Mouse (Mus musculus): ENCODE data around the gene Dse. TPM values are rescaled to one million over a fixed set of nuclear protein-coding genes. Genes with fewer than 3 reads are reported as not detected.

The Dse gene
- polyA plus RNA-seq, 1 experiment from 2014 or later, result 5.8 TPM

DNA sequence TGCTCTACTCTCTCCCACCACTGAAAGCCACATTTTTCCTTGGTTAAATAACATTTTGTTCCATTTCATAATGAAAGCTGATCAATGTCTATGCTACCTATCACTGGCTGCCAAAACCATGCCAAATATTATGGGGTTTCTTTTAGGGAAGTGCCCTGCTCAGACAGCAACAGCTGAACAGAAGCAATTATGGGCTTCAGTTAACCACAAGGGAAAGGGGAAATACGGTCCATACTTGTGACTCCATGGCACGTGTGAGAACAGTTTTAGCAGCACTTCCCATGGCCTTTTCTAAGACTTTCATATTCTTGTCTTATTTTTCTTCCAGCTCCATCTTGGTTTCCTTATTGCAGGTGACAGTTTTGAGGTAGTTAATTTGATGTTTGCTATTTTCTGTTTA is 76.2 kb downstream of the Dse start:
- no peak for TF ChIP-seq CTCF (IDR thresholded peaks at IDR 0.05; ENCODE audit: low read depth)
- ATAC-seq, result no peak
- no peak overlapping the region for H3K9ac ChIP-seq (ENCODE audit: low read depth, low read length)
- H3K4me2 ChIP-seq (replicated peaks; ENCODE audit: low read depth), result no peak overlapping the region
- 81% methylated on average over 2 of the region's 2 CpGs for WGBS
- H3K27ac ChIP-seq (ENCODE audit: low read depth, low read length), result no peak overlapping the region
- H3K4me1 ChIP-seq (replicated peaks; ENCODE audit: control insufficient read depth, insufficient read depth, low read length), result no peaks in the 10 kb centered on the region
- no peaks in the 10 kb centered on the region for H3K27me3 ChIP-seq (replicated peaks; ENCODE audit: control insufficient read depth, insufficient read depth, low read length)
- H3K9me3 ChIP-seq (ENCODE audit: control insufficient read depth), result no peaks in the 10 kb centered on the region
- H3K36me3 ChIP-seq (ENCODE audit: control insufficient read depth, insufficient read depth), result no peaks in the 10 kb centered on the region
- no peak overlapping the region for H3K4me3 ChIP-seq (ENCODE audit: low read depth, low read length)

DNA sequence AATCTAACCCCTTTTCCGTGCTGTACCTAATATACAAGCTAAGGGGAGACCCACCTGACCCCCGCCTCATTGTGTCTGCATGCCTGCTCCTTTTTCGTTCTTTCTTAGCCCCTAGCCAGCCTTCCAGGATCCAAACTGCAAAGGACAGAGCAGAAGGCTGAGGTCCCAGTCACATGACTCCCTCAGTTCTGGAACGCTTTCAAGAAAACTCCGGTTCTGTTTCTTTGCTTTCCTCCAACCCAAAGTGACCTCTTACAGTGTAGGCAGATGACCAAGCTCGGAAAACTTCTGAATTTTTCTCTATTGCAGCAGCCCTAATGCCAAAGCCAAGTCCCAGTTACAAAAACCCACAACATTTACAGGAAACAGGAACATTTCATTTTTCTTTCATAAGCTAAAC is 79.1 kb downstream of the Dse start:
- 74% methylated on average over 6 of the region's 6 CpGs for WGBS
- no peak for ATAC-seq
- H3K4me3 ChIP-seq (ENCODE audit: low read depth, low read length), result no peak overlapping the region
- H3K36me3 ChIP-seq (ENCODE audit: control insufficient read depth, insufficient read depth), result no peaks in the 10 kb centered on the region
- H3K27me3 ChIP-seq (replicated peaks; ENCODE audit: control insufficient read depth, insufficient read depth, low read length), result no peaks in the 10 kb centered on the region
- TF ChIP-seq CTCF (IDR thresholded peaks at IDR 0.05; ENCODE audit: low read depth), result no peak
- no peak overlapping the region for H3K9ac ChIP-seq (ENCODE audit: low read depth, low read length)
- no peaks in the 10 kb centered on the region for H3K9me3 ChIP-seq (ENCODE audit: control insufficient read depth)
- H3K27ac ChIP-seq (ENCODE audit: low read depth, low read length), result no peak overlapping the region
- no peaks in the 10 kb centered on the region for H3K4me1 ChIP-seq (replicated peaks; ENCODE audit: control insufficient read depth, insufficient read depth, low read length)
- peak overlapping the region; percentile 86; the same call in 1 of the 2 replicates for H3K4me2 ChIP-seq (replicated peaks; ENCODE audit: low read depth)

DNA sequence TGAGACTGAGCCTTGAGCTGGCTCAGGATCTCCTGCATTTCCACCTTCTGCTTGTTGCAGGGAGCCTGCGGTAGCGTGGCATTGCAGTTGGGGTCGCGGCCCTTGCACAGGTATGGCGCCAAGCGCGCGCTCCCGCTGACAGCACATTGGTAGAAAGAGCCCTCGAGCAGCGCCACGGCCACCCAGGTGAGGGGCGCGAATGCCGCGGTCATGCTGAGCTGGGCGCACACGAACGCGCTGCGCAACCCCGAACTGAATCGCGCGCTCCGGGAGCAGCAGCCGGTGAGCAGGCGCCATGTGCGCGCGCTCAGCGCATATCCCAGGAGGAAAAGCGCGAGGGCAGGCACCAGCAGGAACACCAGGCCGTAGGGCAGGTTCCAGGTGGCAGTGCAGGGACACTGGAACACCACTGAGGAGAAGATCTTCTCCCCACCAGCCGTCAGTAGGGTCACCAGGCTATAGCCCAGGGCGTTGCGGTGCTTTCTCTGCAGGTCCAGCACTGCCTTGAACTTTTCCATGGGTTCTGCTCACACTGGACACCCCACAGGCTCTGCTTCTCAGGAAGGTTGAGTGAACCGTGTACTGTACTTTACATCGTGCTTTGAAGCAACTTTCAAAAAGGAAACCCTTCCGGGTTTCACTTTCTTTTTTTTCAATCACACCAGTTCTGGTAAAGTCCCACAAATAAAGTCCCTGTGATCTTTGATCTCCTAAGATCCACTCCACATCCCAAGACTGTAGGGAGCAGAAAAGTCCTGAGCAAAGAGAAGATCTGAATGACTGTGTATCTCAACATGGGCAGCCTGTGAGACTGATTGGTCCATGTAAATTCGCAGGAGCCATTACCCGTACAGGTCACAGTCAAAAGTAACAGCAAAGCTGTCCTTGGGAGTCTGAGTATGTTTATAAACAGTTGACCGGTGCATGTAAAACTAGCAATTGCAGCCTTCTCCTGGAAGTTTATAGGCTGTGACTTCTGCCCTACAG is 79.8 kb downstream of the Dse start, which contains the start of gene Calhm6:
Gene Calhm6 (minus strand): TSS at position 593 of the 987 bp plus-strand sequence.
- Histone ChIP-seq H3K36me3 (ENCODE audit: control insufficient read depth, insufficient read depth) (no peaks in the 10 kb centered on the region), H3K9me3 (ENCODE audit: control insufficient read depth) (no peaks in the 10 kb centered on the region), H3K9ac (ENCODE audit: low read depth, low read length) (0 out of 2 replicates have a peak within 1 kb of the TSS, but pooled peaks have one; percentile 28), H3K4me2 (replicated peaks; ENCODE audit: low read depth) (peak within 1 kb of the TSS; percentile 86), H3K27me3 (replicated peaks; ENCODE audit: control insufficient read depth, insufficient read depth, low read length) (no peaks in the 10 kb centered on the region), H3K4me3 (ENCODE audit: low read depth, low read length) (peak within 1 kb of the TSS; percentile 47), H3K27ac (ENCODE audit: low read depth, low read length) (no peak within 1 kb of the TSS), H3K4me1 (replicated peaks; ENCODE audit: control insufficient read depth, insufficient read depth, low read length) (no peaks in the 10 kb centered on the region)
- TF ChIP-seq CTCF (IDR thresholded peaks at IDR 0.05; ENCODE audit: low read depth), result no peak
- ATAC-seq, result 0 out of 2 replicates have a peak, but pooled peaks have one; percentile 57
- WGBS, result 18% methylated on average over 44 of the region's 44 CpGs

DNA sequence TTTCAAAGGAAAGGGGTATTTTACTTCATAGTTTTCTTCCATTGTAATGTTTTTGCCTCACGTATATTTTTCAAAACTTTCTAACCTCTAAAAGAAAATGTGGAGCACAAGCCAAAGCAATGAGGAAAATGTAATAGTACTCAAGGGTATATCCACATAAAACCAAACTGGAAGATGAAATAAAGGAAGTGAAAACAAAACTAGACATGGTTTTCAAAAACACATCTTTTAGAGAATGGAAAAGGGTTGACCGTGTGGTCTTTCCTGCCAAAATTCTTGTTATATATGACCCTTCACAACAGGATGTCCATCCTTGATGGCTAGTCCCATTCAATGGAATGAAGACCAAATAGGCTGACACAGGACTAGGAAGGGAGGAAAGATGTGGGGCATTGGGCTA is 89.1 kb downstream of the Dse start:
- Histone ChIP-seq H3K4me1 (replicated peaks; ENCODE audit: control insufficient read depth, insufficient read depth, low read length) (no peaks in the 10 kb centered on the region), H3K36me3 (ENCODE audit: control insufficient read depth, insufficient read depth) (no peaks in the 10 kb centered on the region), H3K4me3 (ENCODE audit: low read depth, low read length) (no peak overlapping the region), H3K9me3 (ENCODE audit: control insufficient read depth) (no peaks in the 10 kb centered on the region), H3K27me3 (replicated peaks; ENCODE audit: control insufficient read depth, insufficient read depth, low read length) (no peaks in the 10 kb centered on the region), H3K4me2 (replicated peaks; ENCODE audit: low read depth) (no peak overlapping the region), H3K27ac (ENCODE audit: low read depth, low read length) (no peak overlapping the region), H3K9ac (ENCODE audit: low read depth, low read length) (no peak overlapping the region)
- ATAC-seq, result no peak
- WGBS, result 92% methylated on average over 2 of the region's 2 CpGs
- no peak for TF ChIP-seq CTCF (IDR thresholded peaks at IDR 0.05; ENCODE audit: low read depth)

DNA sequence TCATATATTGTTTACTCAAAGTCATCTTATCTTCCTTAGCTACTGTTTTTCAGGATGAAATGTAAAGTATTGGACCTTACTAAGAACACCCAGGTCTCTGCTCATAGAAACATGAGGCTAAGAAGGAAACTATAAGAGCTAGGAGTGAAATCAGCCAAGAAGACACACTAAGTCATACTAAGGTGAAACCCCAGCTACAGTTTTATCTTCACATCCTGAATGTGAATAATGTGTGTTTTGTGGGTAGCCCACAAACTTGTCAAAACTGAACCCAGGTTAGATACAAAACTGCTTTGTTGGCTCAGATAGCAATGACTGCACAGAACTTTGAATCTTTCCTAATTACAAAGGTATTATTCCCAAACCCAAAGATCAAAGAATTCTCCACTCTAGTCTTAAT is 89.7 kb downstream of the Dse start:
- H3K9me3 ChIP-seq (ENCODE audit: control insufficient read depth), result no peaks in the 10 kb centered on the region
- H3K4me2 ChIP-seq (replicated peaks; ENCODE audit: low read depth), result no peak overlapping the region
- H3K4me1 ChIP-seq (replicated peaks; ENCODE audit: control insufficient read depth, insufficient read depth, low read length), result no peaks in the 10 kb centered on the region
- no peak overlapping the region for H3K9ac ChIP-seq (ENCODE audit: low read depth, low read length)
- TF ChIP-seq CTCF (IDR thresholded peaks at IDR 0.05; ENCODE audit: low read depth), result no peak
- no peak for ATAC-seq
- no peak overlapping the region for H3K27ac ChIP-seq (ENCODE audit: low read depth, low read length)
- no peaks in the 10 kb centered on the region for H3K36me3 ChIP-seq (ENCODE audit: control insufficient read depth, insufficient read depth)
- no peak overlapping the region for H3K4me3 ChIP-seq (ENCODE audit: low read depth, low read length)
- H3K27me3 ChIP-seq (replicated peaks; ENCODE audit: control insufficient read depth, insufficient read depth, low read length), result no peaks in the 10 kb centered on the region

DNA sequence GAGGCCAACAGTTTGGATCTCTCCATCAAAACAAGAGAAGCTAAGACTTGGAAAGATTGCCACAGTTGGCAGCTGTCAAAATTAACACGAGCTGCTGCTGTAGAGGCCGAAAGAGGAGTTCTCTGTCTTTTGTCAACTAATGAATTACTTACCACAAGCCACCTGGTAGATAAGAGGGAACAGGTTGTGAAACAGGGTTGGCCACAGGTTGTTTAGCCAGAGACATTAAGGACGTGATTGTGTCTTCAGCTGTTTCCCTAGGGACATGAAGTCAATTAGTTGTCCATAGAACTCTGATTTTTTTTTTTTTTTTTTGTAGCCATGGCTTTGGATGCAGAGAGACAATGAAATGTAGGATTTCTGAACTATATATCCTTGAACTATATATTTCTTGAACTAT is 90.4 kb downstream of the Dse start:
- no peaks in the 10 kb centered on the region for H3K9me3 ChIP-seq (ENCODE audit: control insufficient read depth)

More for the DNA sequence above, 90.4 kb downstream of the Dse start:
- ATAC-seq, result no peak
- H3K27ac ChIP-seq (ENCODE audit: low read depth, low read length), result no peak overlapping the region
- H3K4me3 ChIP-seq (ENCODE audit: low read depth, low read length), result no peak overlapping the region
- H3K9ac ChIP-seq (ENCODE audit: low read depth, low read length), result no peak overlapping the region
- H3K36me3 ChIP-seq (ENCODE audit: control insufficient read depth, insufficient read depth), result no peaks in the 10 kb centered on the region
- H3K4me1 ChIP-seq (replicated peaks; ENCODE audit: control insufficient read depth, insufficient read depth, low read length), result no peaks in the 10 kb centered on the region
- H3K4me2 ChIP-seq (replicated peaks; ENCODE audit: low read depth), result no peak overlapping the region
- WGBS, result 21% methylated on average over 3 of the region's 3 CpGs
- H3K27me3 ChIP-seq (replicated peaks; ENCODE audit: control insufficient read depth, insufficient read depth, low read length), result no peaks in the 10 kb centered on the region
- TF ChIP-seq CTCF (IDR thresholded peaks at IDR 0.05; ENCODE audit: low read depth), result no peak
